Mouse (Mus musculus) B cell, adult 2 months (primary cell): Measurements from ENCODE around the gene Chrna3.

Experiments
- DNase-seq, 2 experiments: peaks; one replicate each; pipeline ENCODE4 v3.0.0; 2022

The Chrna3 gene

DNA sequence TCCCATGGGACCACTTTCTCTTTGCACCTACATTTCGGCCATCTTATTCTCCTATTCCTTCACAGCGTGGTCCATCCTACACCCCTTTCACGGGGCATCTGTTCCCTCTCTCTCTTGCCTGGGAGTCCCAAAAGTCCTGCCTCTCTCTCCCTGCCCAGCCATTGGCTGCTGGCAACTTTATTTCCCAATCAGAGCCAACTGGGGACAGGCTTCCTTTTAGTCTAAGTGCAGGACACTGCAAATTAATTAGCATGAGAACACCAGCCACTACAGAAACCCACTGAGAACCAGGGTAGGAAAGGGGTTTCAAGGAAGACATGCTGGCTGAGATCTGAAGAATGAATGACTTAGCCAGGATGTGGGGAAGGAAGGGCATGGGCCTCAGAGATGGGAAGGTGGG, 32.0 kb downstream of the Chrna3 start:
- DNase-seq, result no peak

DNA sequence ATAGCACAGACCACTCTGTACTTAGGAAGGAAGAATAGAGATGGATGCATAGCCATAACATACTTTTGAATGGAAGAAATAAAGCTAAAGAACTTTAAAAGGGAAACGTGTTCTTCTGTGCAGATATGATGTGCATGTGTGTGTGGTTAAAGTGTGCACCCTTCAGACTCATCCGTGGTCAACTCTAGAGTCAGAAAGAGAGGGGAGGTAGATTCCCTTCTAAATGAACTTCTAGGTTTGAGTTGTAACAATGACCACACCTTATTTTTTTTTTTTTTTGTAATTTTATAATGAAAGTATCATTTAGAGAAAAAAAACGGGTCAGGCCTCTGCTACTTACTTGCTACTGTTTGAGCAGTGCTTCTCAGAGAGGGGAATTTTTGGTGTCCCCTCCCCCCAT, 36.0 kb downstream of the Chrna3 start:
- no peak for DNase-seq

DNA sequence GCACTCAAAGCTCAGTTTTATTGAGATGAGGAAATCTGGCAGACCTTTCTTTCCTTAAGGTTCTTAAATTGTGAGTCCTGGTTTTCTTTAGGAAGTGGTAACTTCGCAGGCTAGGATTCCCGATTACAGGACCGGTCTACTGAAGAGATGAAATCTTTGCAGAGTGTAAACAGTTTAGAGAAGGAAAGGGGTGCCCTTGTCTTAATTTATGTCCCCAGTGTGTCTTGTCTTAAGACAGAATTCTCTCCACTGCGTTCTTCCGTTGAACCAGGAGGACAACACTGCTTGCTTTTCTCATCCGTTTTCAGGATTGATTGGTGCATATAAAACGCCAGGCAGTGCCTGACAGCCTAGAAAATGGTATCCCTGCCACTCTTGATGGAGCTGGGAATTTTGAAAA, 44.0 kb downstream of the Chrna3 start:
- no peak for DNase-seq

DNA sequence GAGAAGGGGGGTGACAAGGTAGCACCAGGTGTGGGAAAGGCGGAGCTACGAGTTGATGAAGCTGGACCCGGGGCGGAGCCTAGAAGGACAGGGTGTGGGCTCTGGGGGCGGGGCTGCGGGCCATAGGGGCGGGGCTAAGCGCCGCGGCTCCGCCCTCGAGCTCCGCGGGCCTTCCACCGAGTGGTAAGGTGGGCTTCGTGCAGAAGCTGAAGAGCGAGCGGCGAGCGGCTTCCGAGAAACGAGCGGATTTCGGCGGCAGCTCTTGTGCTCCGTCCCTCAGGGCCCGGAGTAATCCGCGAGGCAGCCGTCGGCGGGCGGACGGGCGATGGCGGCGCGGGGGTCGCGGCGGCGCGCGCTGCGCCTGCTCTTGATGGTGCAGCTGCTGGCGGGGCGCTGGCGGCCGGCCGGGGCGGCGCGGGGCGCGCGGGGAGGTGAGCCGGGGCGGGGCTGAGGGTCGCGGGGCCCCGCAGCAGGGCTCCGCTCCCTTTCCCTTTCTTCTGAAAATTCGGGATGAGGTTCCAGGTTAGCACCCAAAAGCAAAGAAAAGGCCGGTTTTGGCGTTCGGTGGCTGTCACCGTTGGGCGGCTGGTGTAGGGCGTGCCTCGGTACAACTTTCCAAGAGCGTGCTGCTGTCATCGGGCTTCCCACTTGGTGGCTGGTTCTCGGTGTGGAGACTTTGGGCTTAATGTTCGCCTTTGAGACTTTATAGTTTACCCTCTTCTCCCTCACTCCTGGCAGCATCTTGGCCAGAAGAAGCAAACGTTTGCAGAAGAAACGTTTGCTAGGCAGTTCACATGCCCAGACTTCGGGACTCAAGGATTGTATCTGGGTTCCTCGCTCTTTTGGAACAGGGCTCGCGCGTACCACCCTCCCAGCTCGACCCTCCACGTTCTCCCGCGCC, 44.8 kb downstream of the Chrna3 start:
- peak; percentile 36 to 40 for DNase-seq

DNA sequence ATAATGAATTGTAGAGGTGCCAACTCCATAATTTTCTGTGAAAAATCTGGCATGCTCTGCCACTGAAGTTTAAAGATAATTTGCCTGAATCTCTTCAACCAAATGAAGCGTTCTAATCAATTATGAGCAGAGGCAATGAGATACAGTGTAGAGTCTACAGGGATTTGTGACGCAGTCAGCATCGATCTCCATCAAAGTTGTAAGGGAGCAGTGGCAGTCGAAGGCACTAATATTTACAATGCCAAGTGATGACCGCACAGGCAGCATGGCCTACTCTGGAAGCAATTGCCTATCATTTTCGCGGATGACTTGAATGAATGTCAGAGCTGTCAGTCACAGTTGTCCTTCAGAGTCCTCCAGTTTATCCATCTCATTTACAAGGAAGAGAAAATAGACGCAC, 45.7 kb downstream of the Chrna3 start, which contains the start of gene Chrna5:
Gene Chrna5, plus strand, starts transcription at position 207 of the 400 bp plus-strand sequence.
- no peak for DNase-seq

DNA sequence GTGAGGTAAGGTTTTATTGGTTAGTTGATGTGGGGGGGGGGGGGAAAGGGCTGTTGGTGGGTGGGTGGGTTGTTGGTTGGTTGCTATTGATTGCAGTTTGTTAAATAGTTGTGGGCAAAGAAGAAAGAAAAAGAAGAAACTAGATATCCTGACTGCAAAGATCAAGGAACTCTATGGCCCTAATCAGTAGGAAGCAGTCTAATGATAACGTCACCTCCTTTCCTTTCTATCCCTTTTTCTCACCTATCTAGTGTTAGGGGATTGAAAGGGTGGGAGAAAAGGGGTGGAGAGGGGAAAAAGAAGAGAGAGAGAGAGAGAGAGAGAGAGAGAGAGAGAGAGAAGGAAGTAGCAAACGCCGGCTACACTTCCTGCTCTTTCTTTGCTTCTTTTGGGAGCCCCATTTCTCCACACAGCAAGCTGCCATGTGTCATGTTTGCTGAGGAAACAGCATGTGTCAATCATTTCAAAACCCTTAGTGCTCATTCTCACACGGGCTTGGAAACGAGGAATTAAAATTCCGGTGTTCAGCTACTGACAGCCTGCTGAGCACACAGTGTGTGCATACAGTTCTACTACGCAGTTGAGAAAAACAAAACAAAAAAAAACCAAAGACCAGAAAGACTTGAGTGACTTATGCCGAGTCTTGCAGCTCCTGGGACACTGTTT, 56.3 kb downstream of the Chrna3 start:
- DNase-seq, result no peak

DNA sequence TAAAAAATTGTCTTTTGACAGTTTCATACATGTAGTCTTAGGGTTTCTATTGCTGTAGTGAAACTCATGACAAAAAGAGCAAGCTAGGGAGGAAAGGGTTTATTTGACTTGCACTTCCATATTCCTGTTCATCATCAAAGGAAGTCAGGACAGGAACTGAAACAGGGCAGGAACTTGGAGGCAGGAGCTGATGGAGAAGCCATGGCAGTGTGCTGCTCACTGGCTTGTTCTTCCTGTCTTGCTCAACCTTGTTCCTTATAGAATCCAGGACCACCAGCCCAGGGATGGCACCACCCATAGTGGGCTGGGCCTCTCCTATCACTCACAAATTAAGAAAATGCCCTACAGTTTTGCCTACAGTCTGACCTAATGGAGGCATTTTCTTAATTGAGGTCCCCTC, 62.7 kb downstream of the Chrna3 start:
- no peak for DNase-seq

DNA sequence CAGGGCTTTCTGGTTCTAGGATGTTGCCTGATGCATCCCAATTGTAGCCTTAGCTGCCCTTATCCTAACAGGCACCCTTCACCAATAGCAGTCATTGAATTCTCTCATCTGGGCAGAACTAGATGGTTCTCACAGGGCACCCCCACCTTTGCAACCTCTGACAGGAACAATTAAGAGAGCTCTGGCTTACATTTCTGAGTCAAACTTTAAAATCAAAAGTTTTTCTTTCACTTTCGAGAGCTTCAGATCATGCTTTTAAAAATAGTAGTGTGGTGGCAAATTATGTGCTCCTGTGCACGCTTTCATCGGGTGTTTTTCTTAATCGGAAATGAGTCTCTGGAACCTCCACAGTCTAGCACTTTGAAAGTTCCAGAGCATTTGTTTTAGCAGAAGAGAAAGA, 65.3 kb downstream of the Chrna3 start:
- DNase-seq, result no peak
